Mouse (Mus musculus) heart, embryonic 15.5 days (tissue): ENCODE measurements around the gene Ceacam13. TPM values are rescaled to one million over a fixed set of nuclear protein-coding genes. Genes with fewer than 3 reads are reported as not detected.
"Not testable (repeated sequence)": the region's sequence is repeated elsewhere in the genome, so short reads cannot be mapped to it uniquely, and the experiment has no call there.

Experiments used
- ATAC-seq: fragments of 200-750 bp; cut with Nextera tagmentation; replicated peaks from 2 replicates; pipeline ENCODE4 v1.8.0; 2017; ENCODE audit warnings: low read depth, moderate TSS enrichment; ENCODE audit not compliant: insufficient number of reproducible peaks, insufficient read depth, low FRiP score
- H3K27ac ChIP-seq: fragments of 300-500 bp; sonication (generic); 2 replicates; pipeline ENCODE4 v1.5.1; 2015; ENCODE audit warnings: mild to moderate bottlenecking, inconsistent platforms
- H3K27me3 ChIP-seq: fragments of 300-500 bp; sonication (generic); 2 replicates; pipeline ENCODE4 v1.6.1; 2015; ENCODE audit warnings: inconsistent platforms
- H3K36me3 ChIP-seq: fragments of 300-500 bp; sonication (generic); 2 replicates; pipeline ENCODE4 v1.6.1; 2015; ENCODE audit warnings: mild to moderate bottlenecking, inconsistent platforms
- H3K4me1 ChIP-seq: fragments of 300-500 bp; sonication (generic); replicated peaks from 2 replicates; pipeline ENCODE4 v1.6.1; 2015; ENCODE audit warnings: inconsistent platforms
- H3K4me2 ChIP-seq: fragments of 300-500 bp; sonication (generic); 2 replicates; pipeline ENCODE4 v1.6.1; 2015; ENCODE audit warnings: inconsistent platforms, mild to moderate bottlenecking, moderate library complexity
- H3K4me3 ChIP-seq: fragments of 300-500 bp; sonication (generic); 2 replicates; pipeline ENCODE4 v1.5.1; 2015; ENCODE audit warnings: mild to moderate bottlenecking, inconsistent platforms
- H3K9ac ChIP-seq: fragments of 300-500 bp; sonication (generic); 2 replicates; pipeline ENCODE4 v1.6.1; 2015; ENCODE audit warnings: mild to moderate bottlenecking, inconsistent platforms
- H3K9me3 ChIP-seq: fragments of 300-500 bp; sonication (generic); replicated peaks from 2 replicates; pipeline ENCODE4 v1.6.1; 2016; ENCODE audit warnings: inconsistent platforms
- WGBS: fragments of 180-500 bp; shearing (Covaris S2); methylation state at CpG from one replicate; pipeline ENCODE4 v1.1.7; 2015; ENCODE audit warnings: mixed read lengths; 5-methylcytosine and 5-hydroxymethylcytosine counted together
- microRNA-seq: library from miRNA; unstranded; fragments of <30 nt; microRNA quantifications from one replicate; pipeline ENCODE4, GENCODE M21; 2016
- polyA plus RNA-seq: library from polyadenylated mRNA; unstranded; fragments of >200 nt; fragmentation: Nextera tagmentation; extraction: Ambion mirVana; gene quantifications from 2 replicates; pipeline ENCODE4 v1.2.1, GENCODE M21; 2015

Ceacam13 gene
- not detected in 2 replicates for polyA plus RNA-seq

GRCm38 (mm10) chr7:18009589-18009988, at the start of gene Ceacam13:
Ceacam13 (plus strand) TSS chr7:18009889.
- H3K36me3 ChIP-seq: no peaks in the 10 kb centered on the region
- 61% methylated on average over 4 of the region's 4 CpGs for whole genome bisulfite sequencing
- H3K9me3 ChIP-seq: peaks cover 14% of the 10 kb centered on the region; the same call in 1 of the 2 replicates
- H3K27me3 ChIP-seq: no peaks in the 10 kb centered on the region
- no peak within 1 kb of the TSS for H3K9ac ChIP-seq
- H3K4me2 ChIP-seq: no peak within 1 kb of the TSS
- H3K27ac ChIP-seq: no peak within 1 kb of the TSS
- no peaks in the 10 kb centered on the region for H3K4me1 ChIP-seq
- H3K4me3 ChIP-seq: no peak within 1 kb of the TSS
- no peak for ATAC-seq

GRCm38 (mm10) chr7:17971824-17972223, 37.9 kb upstream of the Ceacam13 start, which contains the start of gene Ceacam11:
Ceacam11 (plus strand) TSS chr7:17972124.
- H3K36me3 ChIP-seq: no peaks in the 10 kb centered on the region
- H3K27ac ChIP-seq: no peak within 1 kb of the TSS
- H3K4me1 ChIP-seq: no peaks in the 10 kb centered on the region
- no peak for ATAC-seq
- 65% methylated on average over 4 of the region's 4 CpGs for WGBS
- no peak within 1 kb of the TSS for H3K9ac ChIP-seq
- H3K27me3 ChIP-seq: no peaks in the 10 kb centered on the region
- H3K4me3 ChIP-seq: no peak within 1 kb of the TSS
- 0 out of 2 replicates have a peak, but pooled peaks cover 20% of the 10 kb centered on the region for H3K9me3 ChIP-seq
- no peak within 1 kb of the TSS for H3K4me2 ChIP-seq

- H3K9me3 ChIP-seq, ATAC-seq, H3K9ac ChIP-seq, H3K27me3 ChIP-seq, H3K4me1 ChIP-seq, H3K36me3 ChIP-seq, H3K4me2 ChIP-seq, H3K4me3 ChIP-seq, H3K27ac ChIP-seq: not testable (repeated sequence)
- WGBS: 92% methylated on average over 1 of the region's 1 CpGs
Measured at GRCm38 (mm10) chr7:18001131-18001530, 8.6 kb upstream of the Ceacam13 start.

GRCm38 (mm10) chr7:18065629-18066028, 55.9 kb downstream of the Ceacam13 start, which contains the start of gene Ceacam12:
Ceacam12 (plus strand) TSS chr7:18065929.
- no peaks in the 10 kb centered on the region for H3K27me3 ChIP-seq
- no peak for ATAC-seq
- no peak within 1 kb of the TSS for H3K27ac ChIP-seq
- no peak within 1 kb of the TSS for H3K4me3 ChIP-seq
- no peaks in the 10 kb centered on the region for H3K36me3 ChIP-seq
- peaks cover 30% of the 10 kb centered on the region for H3K9me3 ChIP-seq
- no peak within 1 kb of the TSS for H3K9ac ChIP-seq
- WGBS: 63% methylated on average over 1 of the region's 1 CpGs
- H3K4me1 ChIP-seq: no peaks in the 10 kb centered on the region
- H3K4me2 ChIP-seq: no peak within 1 kb of the TSS

Small RNAs within 50 kb of the gene (microRNA-seq; reads per million reads assigned to microRNA genes)
- gene Gm22414: not detected

Other genes starting within 250 kb of the Ceacam13 start
- gene Ceacam14, start 197.3 kb upstream of the Ceacam13 start, polyA plus RNA-seq: not detected in 2 replicates
- gene Gm5155, start 138.1 kb upstream of the Ceacam13 start, polyA plus RNA-seq: not detected in 2 replicates
- gene Ceacam11, start 37.8 kb upstream of the Ceacam13 start, polyA plus RNA-seq: not detected in 2 replicates
- not detected in 2 replicates for gene Ceacam12, start 56.0 kb downstream of the Ceacam13 start, polyA plus RNA-seq
- not detected in 2 replicates for gene Igfl3, start 166.6 kb downstream of the Ceacam13 start, polyA plus RNA-seq
- not detected in 2 replicates for gene Mill1, start 235.5 kb downstream of the Ceacam13 start, polyA plus RNA-seq